Mouse (Mus musculus): Measurements from ENCODE around the gene Ccdc187.

DNA sequence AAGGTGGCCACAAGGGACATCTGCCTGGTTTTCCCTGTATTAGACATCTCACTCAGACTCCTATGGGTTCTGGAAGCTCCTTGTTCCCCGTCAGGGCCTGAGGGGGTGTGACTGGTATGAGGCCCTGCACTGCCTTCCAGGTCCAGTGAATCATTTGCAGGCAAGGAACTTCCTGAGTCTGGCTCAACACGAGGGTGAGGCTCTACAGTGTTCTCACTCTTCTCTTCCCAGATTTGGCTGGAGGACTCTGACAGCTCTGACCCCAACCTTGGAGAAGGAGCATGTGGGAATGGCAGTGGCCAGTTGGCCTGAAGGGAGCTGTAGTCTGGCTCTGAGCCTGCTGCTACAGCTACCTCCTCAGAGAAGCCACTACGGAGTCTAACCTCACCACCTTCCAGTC, 46.8 kb downstream of the Ccdc187 start:
- no peak for TF ChIP-seq POLR2A (IDR thresholded peaks at IDR 0.05; ENCODE audit: low read depth, low read length)
- no peak for TF ChIP-seq CTCF (conservative IDR thresholded peaks at IDR 0.05; ENCODE audit: insufficient read depth, insufficient read length, low read depth, low read length)

All from kidney, adult 2 months (tissue).